Mouse (Mus musculus) retina, postnatal 1 day (tissue): Measurements from ENCODE around the gene Galnt12.
A peak's percentile ranks its signal among the peaks of the same experiment; 100 is the strongest.
"Not testable (repeated sequence)": the region's sequence is repeated elsewhere in the genome, so short reads cannot be mapped to it uniquely, and the experiment has no call there.

ENCODE experiments used
- DNase-seq: peaks from one replicate; pipeline ENCODE4 v3.0.0-alpha.2; 2012

Galnt12 gene

GRCm38 (mm10) chr4:47091493-47092386 lies at the start of gene Galnt12:
TSS of gene Galnt12 (plus strand) at chr4:47091909.
- DNase-seq = peak; percentile 65

DNA sequence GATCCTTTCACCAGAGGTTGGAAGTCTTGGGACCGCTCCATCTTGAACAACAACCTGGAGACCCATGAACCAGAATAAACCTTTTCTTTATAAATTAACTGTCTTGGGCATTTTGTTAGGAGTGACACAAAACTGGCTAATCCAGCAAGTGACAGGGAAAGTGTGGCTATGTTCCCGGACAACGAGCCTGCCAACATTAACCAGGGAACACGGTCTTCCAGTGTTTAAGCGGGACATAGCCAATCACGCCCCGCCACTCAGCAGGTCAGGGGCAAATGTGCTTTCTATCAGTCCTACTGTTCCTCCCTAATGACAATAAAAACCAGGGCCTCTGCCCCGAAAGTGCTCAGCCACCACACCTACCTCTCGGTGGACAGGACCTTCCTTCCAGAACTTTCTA lies 47.8 kb upstream of the Galnt12 start:
- DNase-seq = no peak

DNA sequence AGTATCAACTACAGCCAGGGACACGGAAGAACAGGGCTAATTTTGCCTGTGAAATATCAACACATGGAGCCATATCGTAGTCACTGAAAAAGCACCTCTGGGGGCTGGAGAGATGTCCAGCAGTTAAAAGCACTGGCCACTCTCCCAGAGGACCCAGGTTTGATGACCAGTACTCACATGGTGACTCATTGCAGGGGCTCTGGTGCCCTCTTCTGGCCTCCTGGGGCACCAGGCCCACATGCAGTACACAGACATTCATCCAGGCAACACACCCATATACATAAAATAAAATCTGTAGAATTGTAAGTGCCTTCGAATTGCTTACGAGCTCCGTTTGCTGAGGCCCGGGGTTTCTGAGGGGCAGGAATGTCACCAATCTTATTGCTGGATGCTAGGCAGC lies 44.7 kb upstream of the Galnt12 start:
- DNase-seq = peak; percentile 50

GRCm38 (mm10) chr4:47047765-47048164 lies 43.9 kb upstream of the Galnt12 start:
- no peak for DNase-seq

DNA sequence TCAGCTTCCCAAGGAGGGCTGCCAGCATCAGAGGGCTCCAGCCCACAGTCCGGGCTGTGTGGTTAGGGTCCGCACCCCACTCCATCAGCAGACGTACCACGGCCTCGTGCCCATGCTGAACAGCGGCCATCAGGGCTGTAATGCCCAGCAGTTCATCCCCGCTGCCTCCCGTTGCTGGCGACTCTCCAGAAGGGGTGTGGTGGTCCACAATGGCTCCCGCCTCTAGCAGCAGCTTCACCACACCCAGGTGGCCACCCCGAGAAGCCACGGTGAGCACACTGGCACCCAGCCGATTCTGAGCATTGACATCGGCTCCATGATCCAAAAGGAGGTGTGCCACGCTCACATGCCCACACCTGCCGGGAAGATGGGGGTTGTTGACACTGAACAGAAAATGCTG lies 42.5 kb upstream of the Galnt12 start:
- no peak for DNase-seq

GRCm38 (mm10) chr4:47050167-47050566 lies 41.5 kb upstream of the Galnt12 start:
- peak; percentile 90 for DNase-seq

GRCm38 (mm10) chr4:47050642-47051381 lies 40.9 kb upstream of the Galnt12 start:
- DNase-seq = no peak

DNA sequence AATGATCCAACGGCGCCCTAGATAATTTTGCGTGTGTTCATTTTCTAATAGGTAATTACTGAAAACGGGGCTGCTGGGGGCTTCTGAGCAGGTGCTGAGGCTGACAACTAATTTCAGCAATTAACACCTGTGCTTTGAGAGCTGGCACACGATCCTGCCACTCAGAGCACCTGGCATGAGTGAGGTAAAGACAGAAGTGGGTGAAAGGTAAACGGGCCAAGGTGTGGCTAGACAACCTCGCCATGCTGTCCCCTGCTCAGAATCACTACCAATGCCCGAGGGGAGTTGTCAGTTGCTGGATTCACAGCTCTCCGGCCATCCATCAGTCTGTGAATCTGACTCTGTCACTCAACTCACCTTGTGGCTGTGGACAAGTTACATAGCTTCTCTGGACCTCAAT lies 39.8 kb upstream of the Galnt12 start:
- DNase-seq = no peak

- not testable (repeated sequence) for DNase-seq
These were observed 36.5 kb upstream of the Galnt12 start for GRCm38 (mm10) chr4:47055170-47055569.

- DNase-seq = no peak
These were observed 36.1 kb upstream of the Galnt12 start for GRCm38 (mm10) chr4:47055570-47056080.

DNA sequence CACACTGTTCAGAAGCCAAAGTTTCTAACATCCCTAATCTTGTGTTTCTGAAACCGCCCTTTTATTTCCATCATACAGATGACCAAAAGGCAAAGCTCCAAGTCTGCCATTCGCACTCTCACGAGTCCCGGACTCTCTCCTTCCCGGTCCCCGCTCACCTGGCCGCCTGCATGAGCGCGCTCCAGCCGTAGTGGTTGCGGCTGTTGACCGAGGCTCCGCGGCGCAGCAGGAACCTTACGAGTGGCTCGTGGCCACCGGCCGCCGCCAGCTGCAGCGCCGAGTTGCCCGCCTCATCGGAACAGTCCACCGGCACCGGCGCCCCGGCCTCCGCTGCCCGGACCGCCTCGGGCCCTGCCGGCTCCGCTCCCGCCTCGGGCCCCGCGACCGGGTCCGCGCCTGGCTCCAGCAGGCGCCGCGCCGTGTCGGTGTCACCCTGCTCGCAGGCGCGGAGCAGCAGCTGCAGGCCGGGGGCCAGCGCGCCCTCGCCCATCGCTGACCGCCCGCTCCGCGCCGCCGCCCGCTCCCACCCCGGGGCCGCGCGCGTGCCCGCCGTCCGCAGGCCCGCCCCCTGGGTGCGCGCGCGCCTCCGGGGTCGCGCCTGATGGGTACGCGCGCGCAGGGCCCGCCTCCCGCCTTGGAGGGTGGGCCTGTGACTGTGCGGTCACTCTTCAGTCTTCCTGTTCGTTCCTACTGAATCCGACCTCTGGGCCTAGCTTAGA lies 34.8 kb upstream of the Galnt12 start, which contains the start of gene Anks6:
Anks6 (minus strand) TSS at position 637 of the 719 bp plus-strand sequence.
- peak; percentile 89 for DNase-seq

GRCm38 (mm10) chr4:47057510-47058325 lies 34.0 kb upstream of the Galnt12 start:
- DNase-seq = no peak

DNA sequence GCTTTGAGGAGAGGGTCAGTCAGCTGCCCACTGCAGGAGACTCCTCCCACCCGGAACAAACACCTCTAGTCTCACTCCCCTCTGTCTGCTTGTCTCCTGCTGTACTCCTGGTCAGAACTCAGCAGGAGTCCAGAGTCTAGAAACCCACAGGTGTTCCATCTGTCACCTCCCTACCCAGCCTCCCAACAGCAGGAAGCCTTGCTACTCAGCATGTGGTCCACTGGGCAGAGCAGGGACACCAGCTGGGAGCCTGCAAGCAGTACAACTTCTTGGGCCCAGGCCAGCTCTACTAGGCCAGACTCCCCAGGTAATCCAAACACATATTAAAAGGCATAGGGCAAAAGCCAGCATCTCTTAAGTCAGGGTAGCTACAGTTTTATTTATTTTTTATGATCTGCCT lies 30.8 kb upstream of the Galnt12 start:
- DNase-seq = no peak

GRCm38 (mm10) chr4:47075054-47075453 lies 16.7 kb upstream of the Galnt12 start:
- DNase-seq = no peak

DNA sequence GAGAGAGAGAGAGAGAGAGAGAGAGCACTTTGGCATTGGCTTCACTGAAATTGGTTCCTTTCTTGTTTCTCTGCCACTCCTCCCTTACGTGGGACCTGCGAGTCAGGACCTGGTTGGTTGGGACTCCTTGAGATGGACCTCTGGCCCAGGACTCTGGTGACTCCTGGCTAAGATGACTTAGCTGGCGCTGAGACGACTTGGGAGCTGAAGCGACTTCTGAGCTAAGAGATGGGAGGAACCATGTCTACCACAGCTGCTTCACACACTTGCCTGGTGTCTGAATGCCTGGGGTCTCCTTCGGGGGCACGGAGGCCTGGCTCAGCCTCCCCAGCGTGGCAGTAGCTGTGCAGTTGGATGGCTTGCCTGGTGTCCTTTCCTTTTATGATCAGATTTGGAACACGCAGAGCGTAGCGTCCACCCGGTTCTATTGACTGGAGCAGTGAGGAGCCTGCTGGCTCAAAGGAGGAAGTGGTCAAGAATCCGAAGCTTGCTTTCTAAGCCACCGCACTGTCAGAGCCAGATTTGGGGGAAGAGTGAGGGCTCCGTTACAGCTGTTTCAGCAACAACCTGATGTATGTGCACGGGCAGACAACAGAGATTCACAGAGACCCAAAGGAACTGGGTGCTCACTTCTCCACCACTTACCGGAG lies 11.6 kb upstream of the Galnt12 start:
- no peak for DNase-seq

GRCm38 (mm10) chr4:47080647-47081010 lies 11.1 kb upstream of the Galnt12 start:
- no peak for DNase-seq

DNA sequence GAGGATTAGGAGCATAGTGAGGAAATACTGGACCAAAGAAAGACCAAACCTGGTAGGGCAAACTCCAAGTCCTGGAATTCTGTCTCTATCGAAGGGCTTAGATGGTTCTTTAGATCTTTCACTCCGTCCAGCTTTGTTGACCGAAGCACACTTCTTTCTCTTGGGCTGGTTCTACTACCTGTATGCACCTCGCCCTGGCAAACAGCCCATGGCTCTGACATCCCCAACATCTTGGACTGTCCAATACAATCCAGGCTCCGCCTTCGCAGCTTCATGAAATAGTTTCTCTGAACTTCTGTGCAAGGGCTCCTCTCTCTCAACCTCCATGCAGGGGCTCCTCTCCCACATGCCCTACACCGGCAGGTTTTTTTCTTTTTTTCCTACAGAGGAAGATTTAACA lies 7.9 kb upstream of the Galnt12 start:
- DNase-seq = no peak

DNA sequence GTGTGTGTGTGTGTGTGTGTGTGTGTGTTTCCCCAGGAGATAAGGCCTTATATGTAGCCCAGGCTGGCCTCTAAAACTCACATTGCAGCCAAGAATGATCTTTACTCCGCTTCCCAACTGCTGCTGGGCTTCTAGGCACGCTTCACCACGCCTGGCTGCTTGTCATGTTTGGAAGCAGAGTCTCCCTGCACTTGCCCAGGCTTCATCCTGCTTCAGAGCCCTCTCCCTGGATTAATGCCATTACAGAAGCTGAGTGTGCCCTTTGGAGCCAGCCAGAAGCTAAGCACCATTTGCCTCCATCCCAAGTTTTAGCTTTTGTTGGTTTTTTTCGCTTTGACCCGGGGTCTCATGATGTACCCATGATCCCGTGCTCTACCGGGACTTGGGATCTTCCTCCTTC lies 3.0 kb upstream of the Galnt12 start:
- DNase-seq = no peak

- peak; percentile 61 for DNase-seq
These were observed 795 bp downstream of the Galnt12 start for GRCm38 (mm10) chr4:47092387-47093021.

DNA sequence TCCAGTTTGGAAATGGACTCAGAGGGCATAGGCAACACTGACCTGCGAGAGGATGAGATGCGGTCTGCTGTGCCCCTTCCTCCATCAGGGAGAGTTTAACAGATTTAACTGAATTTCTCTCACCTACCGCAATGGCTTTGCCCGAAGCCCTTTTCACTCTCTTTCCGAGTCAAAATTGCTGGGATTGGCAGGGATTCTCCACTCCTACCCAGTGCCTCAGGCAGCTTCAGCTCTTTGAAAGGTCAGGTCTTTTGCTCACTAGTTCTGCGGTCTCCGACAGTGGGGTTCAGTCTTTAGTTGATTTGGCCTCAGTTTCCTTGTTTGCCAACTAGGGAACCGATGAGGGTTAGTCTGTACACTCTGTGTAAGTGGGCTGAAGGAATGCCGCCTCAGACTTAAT lies 1.5 kb downstream of the Galnt12 start:
- no peak for DNase-seq

GRCm38 (mm10) chr4:47093647-47094046 lies 1.9 kb downstream of the Galnt12 start:
- peak; percentile 42 for DNase-seq
